Mouse (Mus musculus) duodenum, adult 2 months (tissue): ENCODE measurements around the gene Nanos2. TPM values are rescaled to one million over a fixed set of nuclear protein-coding genes. Genes with fewer than 3 reads are reported as not detected.

ENCODE experiments used
- polyA plus RNA-seq: library from polyadenylated mRNA; depleted of rRNA; stranded (reverse); fragments of >200 nt; gene quantifications from 2 replicates; pipeline ENCODE4 v1.2.3, GENCODE M21; 2012; ENCODE audit warnings: low replicate concordance; rRNA removed

Nanos2 gene
- not detected in 2 replicates for polyA plus RNA-seq

DNA sequence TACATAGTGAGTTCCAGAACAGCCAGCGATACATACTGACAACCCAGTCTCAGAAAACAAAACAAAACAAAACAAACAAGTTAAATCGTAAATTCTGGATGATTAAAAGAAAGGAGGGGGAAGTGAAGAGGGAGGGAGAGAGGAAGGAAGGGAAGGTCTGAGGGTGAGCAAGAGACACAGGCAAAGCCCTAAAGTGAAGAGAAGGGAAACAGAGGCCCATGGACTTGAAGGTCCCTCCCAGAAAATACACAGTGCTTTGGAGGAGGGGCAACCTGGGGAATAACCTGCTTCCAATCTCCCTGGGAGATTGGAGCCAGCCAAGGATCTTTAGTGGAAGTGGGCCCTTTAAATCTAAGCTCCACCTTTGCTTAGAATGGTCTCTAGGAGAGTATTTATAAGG is at the start of gene Nanos2:
Gene Nanos2 (plus strand): TSS at position 301 of the 400 bp plus-strand sequence.

DNA sequence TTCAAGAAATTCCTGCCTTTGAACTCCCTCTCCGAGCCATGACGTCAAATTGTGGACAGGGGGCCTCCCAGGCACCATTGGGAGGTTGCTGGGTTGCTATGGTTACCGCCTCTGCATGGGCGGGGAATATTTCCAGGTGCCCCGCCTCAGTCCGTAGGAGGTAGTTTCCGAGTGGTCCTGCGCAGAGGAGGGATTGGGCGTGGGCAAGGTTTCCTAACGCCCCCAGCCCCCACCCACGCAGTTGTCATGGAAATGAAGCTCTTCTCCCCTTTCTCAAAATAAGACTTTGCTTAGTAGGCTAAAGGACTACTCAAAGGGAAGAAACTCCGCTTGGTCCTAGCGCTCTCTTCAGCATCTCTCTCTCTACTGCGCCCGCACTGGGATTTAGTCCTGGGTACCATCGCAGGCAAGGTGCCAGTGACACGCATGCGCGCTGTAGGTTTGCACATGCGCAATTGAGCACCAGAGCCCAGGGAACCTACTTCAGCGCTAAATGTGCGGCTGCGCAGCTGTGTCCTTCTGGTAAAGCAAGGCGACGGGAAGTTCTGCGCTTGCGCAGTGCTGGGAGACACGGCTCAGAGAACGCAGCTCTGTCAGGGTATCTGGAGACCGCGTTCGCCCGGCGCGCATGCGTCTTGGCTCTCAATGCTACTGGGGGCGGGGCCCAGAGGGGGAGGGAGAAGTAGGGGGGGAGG is 3.5 kb downstream of the Nanos2 start, which contains the start of gene Mypop:
Gene Mypop (plus strand): TSS at position 645 of the 695 bp plus-strand sequence.

DNA sequence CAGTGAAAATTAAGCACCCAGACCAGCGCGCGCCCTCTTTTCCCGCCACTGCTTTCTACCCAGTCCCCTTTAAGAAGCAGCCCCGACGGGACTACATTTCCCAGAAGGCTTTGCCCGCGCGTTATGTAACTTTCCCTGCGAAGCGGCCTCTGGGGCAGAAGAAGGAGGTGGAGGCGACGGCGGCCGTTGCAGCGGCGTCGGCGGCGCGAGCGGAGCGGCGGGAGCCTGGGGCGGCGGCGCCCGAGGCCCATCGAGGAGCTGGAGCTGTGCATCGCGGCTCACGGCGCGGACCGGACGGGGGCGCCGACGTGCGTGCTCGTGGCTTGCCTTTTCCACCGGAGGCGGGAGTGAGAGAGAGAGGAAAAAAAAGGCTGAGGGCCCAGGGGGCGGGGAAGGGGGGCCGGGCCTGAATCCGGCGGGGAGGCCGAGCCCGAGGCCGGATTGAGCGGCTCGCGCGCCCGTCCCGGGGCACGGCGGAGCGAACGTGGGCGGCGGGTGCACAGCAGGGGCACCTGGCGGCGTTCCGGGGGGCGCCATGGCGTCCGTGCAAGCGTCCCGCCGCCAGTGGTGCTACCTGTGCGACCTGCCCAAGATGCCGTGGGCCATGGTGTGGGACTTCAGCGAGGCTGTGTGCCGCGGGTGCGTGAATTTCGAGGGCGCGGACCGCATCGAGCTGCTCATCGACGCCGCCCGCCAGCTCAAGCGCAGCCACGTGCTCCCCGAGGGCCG is 16.9 kb downstream of the Nanos2 start, which contains the start of gene Irf2bp1:
Gene Irf2bp1 (plus strand): TSS at position 143 of the 729 bp plus-strand sequence.

DNA sequence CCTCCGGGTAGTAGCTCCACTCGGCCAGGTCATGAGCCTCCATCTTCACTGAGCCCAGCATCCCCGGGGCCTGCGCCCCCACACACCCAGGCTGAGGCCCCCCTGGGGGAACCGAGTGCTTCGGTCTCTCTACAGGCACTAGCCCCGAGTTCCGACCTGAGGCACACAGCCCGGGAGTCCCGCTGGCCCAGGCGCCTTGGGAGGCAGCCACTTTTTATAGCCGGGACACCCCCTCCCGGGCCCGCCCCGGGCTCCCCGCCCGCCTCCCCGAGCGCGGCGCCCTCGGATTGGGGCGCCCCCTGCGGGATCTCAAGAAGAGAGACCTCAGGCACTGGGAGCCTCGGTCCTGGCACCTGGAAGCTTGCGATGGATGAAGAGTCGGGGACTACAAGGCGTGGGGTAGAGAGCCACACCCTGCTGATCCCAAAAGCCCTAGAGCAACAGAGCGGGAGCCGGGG is 36.2 kb downstream of the Nanos2 start, which contains the start of gene Foxa3:
Gene Foxa3 (minus strand): TSS at position 182 of the 458 bp plus-strand sequence.

DNA sequence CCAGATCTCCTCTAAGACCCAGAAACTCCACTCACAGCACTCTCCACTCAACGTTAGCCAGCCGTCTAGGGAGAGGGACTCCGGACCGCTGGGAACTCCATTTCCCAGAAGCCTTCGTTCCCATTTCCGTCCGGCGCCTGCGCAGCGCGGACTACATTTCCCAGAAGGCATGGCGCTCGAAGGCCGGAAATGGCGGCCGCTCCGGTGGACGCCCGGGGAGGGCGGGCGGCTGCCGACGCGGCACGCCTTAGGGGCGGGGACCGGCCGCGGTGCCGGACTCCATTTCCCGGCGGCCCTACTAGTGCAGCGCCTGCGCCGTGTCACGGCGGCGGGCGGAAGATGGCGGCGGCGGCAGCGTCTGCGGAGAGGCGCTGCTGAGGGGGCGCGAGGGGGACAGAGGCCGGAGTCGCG is 36.9 kb downstream of the Nanos2 start, which contains the start of gene Sympk:
Gene Sympk (plus strand): TSS at position 282 of the 411 bp plus-strand sequence.

Other genes starting within 250 kb of the Nanos2 start
- gene Psg19, start 188.9 kb upstream of the Nanos2 start, polyA plus RNA-seq: not detected in 2 replicates
- 0.06 and 0.28 TPM in 2 replicates for gene Psg17, start 165.8 kb upstream of the Nanos2 start, polyA plus RNA-seq
- gene Mill2, start 147.4 kb upstream of the Nanos2 start, polyA plus RNA-seq: 1.4 and 2.9 TPM in 2 replicates
- gene Pglyrp1, start 116.1 kb upstream of the Nanos2 start, polyA plus RNA-seq: 561 and 1,240 TPM in 2 replicates
- gene Ccdc61, start 77.0 kb upstream of the Nanos2 start, polyA plus RNA-seq: 19.3 and 30.1 TPM in 2 replicates
- gene Nova2, start 61.5 kb upstream of the Nanos2 start, polyA plus RNA-seq: 0.37 and 0.51 TPM in 2 replicates
- 3.6 and 3.9 TPM in 2 replicates for gene Mypop, start 3.8 kb downstream of the Nanos2 start, polyA plus RNA-seq
- gene Irf2bp1, start 16.6 kb downstream of the Nanos2 start, polyA plus RNA-seq: 23.6 and 38.4 TPM in 2 replicates
- gene Foxa3, start 36.1 kb downstream of the Nanos2 start, polyA plus RNA-seq: 18.5 and 24.2 TPM in 2 replicates
- 66.3 and 76.2 TPM in 2 replicates for gene Sympk, start 37.0 kb downstream of the Nanos2 start, polyA plus RNA-seq
- 0.05 TPM in 1 of 2 replicates, not detected in the other for gene Rsph6a, start 67.3 kb downstream of the Nanos2 start, polyA plus RNA-seq
- 16.6 and 18.3 TPM in 2 replicates for gene Dmwd, start 88.8 kb downstream of the Nanos2 start, polyA plus RNA-seq
- 422 and 649 TPM in 2 replicates for gene Dmpk, start 96.4 kb downstream of the Nanos2 start, polyA plus RNA-seq
- 15.0 and 23.1 TPM in 2 replicates for gene Six5, start 107.2 kb downstream of the Nanos2 start, polyA plus RNA-seq
- not detected in 2 replicates for gene Gm4969, start 131.0 kb downstream of the Nanos2 start, polyA plus RNA-seq
- 8.6 and 15.0 TPM in 2 replicates for gene Fbxo46, start 132.5 kb downstream of the Nanos2 start, polyA plus RNA-seq
- gene Qpctl, start 161.9 kb downstream of the Nanos2 start, polyA plus RNA-seq: 6.5 and 11.2 TPM in 2 replicates
- 6.2 and 7.1 TPM in 2 replicates for gene Snrpd2, start 162.3 kb downstream of the Nanos2 start, polyA plus RNA-seq
- 0.63 and 0.77 TPM in 2 replicates for gene Gipr, start 178.7 kb downstream of the Nanos2 start, polyA plus RNA-seq
- 20.3 and 22.0 TPM in 2 replicates for gene Eml2, start 189.0 kb downstream of the Nanos2 start, polyA plus RNA-seq
- 5.1 and 6.3 TPM in 2 replicates for gene Gpr4, start 225.1 kb downstream of the Nanos2 start, polyA plus RNA-seq
- gene Opa3, start 240.9 kb downstream of the Nanos2 start, polyA plus RNA-seq: 24.2 and 25.9 TPM in 2 replicates